Mouse (Mus musculus): ENCODE data around the gene Mrps6. TPM values are rescaled to one million over a fixed set of nuclear protein-coding genes. Genes with fewer than 3 reads are reported as not detected.

The Mrps6 gene
- polyA plus RNA-seq, 1 experiment from 2014 or later, result 114 TPM

DNA sequence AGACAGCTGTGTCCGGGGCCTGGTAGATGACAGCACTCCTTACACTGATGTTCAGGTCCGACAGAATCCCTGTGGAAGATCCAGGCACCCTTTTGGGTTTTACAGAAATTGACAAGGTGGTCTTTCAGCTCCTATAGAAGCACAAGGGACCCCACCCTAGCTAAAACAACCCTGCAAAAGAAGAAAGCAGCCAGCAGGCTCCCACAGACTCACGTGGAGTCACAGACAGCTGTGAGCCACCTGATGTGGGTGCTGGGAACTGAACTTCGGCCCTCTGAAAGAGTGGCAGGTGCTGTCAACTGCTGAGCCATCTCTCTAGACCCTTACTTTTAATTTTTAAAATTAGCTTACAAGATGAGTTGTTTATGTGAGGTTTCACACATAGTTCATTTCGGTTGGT, 23.4 kb upstream of the Mrps6 start:
- Histone ChIP-seq H3K9ac (ENCODE audit: low read length) (no peak overlapping the region), H3K27ac (ENCODE audit: low read depth) (no peak overlapping the region), H3K4me1 (replicated peaks; ENCODE audit: control insufficient read depth, insufficient read depth, low read length) (0 out of 2 replicates have a peak, but pooled peaks cover 4% of the 10 kb centered on the region), H3K36me3 (ENCODE audit: control insufficient read depth, insufficient read depth, low read length) (no peaks in the 10 kb centered on the region), H3K4me2 (ENCODE audit: low read length) (no peak overlapping the region), H3K9me3 (ENCODE audit: control insufficient read depth, low read length) (0 out of 2 replicates have a peak, but pooled peaks cover under 1% of the 10 kb centered on the region), H3K27me3 (replicated peaks; ENCODE audit: control insufficient read depth, insufficient read depth, low read length) (no peaks in the 10 kb centered on the region), H3K4me3 (ENCODE audit: low read depth, low read length) (no peak overlapping the region)
- ATAC-seq (replicated peaks; ENCODE audit: low FRiP score, low TSS enrichment, low read depth) (no peak), DNase-seq (ENCODE audit: low spot score) (no peak)
- WGBS, result 81% methylated on average over 5 of the region's 5 CpGs

DNA sequence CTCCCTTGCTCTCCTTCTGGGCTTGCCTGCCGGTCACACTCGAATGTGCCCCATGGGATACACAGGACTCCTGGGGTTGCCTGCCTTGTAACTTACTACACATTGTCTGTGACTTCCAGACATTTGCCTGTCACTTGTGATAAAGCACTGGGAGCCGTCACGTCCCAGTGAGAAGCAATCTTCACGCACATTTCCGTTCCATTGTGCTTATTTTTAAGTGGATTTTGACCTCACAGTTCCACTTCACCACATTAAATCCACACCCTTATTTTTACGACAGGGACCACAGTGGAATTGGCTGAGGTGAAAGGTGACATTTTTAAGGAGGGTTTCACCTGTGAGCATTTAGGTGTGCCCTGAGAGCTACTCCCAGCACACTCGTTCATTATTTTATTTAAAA, 21.4 kb upstream of the Mrps6 start:
- 66% methylated on average over 8 of the region's 8 CpGs for WGBS
- H3K9me3 ChIP-seq (ENCODE audit: control insufficient read depth, low read length), result 0 out of 2 replicates have a peak, but pooled peaks cover 4% of the 10 kb centered on the region
- H3K4me2 ChIP-seq (ENCODE audit: low read length), result no peak overlapping the region
- ATAC-seq (replicated peaks; ENCODE audit: low FRiP score, low TSS enrichment, low read depth), result no peak
- no peak overlapping the region for H3K4me3 ChIP-seq (ENCODE audit: low read depth, low read length)
- H3K36me3 ChIP-seq (ENCODE audit: control insufficient read depth, insufficient read depth, low read length), result no peaks in the 10 kb centered on the region
- DNase-seq (ENCODE audit: low spot score), result no peak
- H3K27me3 ChIP-seq (replicated peaks; ENCODE audit: control insufficient read depth, insufficient read depth, low read length), result no peaks in the 10 kb centered on the region
- 0 out of 2 replicates have a peak, but pooled peaks cover 4% of the 10 kb centered on the region for H3K4me1 ChIP-seq (replicated peaks; ENCODE audit: control insufficient read depth, insufficient read depth, low read length)
- H3K9ac ChIP-seq (ENCODE audit: low read length), result no peak overlapping the region
- H3K27ac ChIP-seq (ENCODE audit: low read depth), result no peak overlapping the region

DNA sequence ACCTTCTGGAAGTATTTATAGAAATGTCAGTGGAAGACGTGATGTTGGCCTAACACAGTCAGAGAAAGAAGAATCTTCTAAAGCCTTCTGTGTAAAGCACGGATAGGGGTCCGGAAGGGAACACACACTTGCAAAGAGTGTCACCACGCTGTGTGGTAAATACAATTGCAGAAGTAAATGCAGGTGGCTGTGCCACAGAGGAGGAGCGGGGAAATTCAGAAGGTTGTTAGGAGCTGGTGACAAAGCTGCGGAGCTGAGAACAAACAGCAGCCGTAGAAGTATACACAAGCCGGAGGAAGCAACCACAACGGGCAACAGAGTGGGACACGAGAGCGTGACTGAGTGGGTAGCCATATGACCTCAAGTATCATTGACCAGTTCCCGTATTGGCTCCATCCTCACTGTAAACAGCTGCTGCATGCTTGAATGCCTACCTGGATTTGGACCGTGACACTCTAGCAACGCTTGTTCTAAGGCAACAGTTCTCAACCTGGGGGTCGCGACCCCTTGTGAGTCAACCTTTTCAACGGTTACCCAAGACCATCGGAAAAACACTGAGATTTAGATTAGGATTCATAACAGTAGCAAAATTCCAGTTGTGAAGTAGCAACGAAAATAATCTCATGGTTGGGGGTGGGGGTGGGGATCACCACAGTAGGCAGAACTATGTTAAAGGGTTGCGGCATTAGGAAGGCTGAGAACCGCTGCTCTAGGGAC, 20.0 kb upstream of the Mrps6 start:
- WGBS, result 72% methylated on average over 21 of the region's 21 CpGs
- H3K36me3 ChIP-seq (ENCODE audit: control insufficient read depth, insufficient read depth, low read length), result no peaks in the 10 kb centered on the region
- H3K27ac ChIP-seq (ENCODE audit: low read depth), result no peak overlapping the region
- ATAC-seq (replicated peaks; ENCODE audit: low FRiP score, low TSS enrichment, low read depth), result no peak
- H3K9ac ChIP-seq (ENCODE audit: low read length), result no peak overlapping the region
- H3K27me3 ChIP-seq (replicated peaks; ENCODE audit: control insufficient read depth, insufficient read depth, low read length), result no peaks in the 10 kb centered on the region
- no peak overlapping the region for H3K4me3 ChIP-seq (ENCODE audit: low read depth, low read length)
- H3K9me3 ChIP-seq (ENCODE audit: control insufficient read depth, low read length), result 0 out of 2 replicates have a peak, but pooled peaks cover 4% of the 10 kb centered on the region
- 0 out of 2 replicates have a peak, but pooled peaks cover 4% of the 10 kb centered on the region for H3K4me1 ChIP-seq (replicated peaks; ENCODE audit: control insufficient read depth, insufficient read depth, low read length)
- no peak for DNase-seq (ENCODE audit: low spot score)
- no peak overlapping the region for H3K4me2 ChIP-seq (ENCODE audit: low read length)

DNA sequence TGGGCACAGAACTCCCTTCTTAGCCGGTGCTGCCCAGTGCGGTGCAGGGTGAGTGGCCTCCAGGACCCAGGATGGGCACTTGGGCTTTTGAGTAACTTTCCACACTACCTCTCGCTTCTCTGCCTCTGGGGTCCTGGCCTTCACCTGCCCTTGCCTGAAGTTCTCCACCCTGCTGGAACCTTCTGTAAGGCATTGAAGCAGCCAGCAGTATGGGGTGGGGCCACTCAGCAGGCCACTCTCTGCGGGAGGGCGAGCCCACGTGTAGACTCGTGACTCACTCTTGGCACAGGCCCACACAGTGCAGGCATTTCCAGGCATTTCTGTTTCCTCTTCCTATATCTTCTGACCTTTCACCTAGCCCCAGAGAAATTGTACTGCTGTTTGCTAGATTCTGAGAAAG, 18.6 kb upstream of the Mrps6 start:
- H3K4me3 ChIP-seq (ENCODE audit: low read depth, low read length), result no peak overlapping the region
- no peak overlapping the region for H3K9ac ChIP-seq (ENCODE audit: low read length)
- WGBS, result 90% methylated on average over 7 of the region's 7 CpGs
- no peak overlapping the region for H3K27ac ChIP-seq (ENCODE audit: low read depth)
- 0 out of 2 replicates have a peak, but pooled peaks cover 4% of the 10 kb centered on the region for H3K4me1 ChIP-seq (replicated peaks; ENCODE audit: control insufficient read depth, insufficient read depth, low read length)
- H3K27me3 ChIP-seq (replicated peaks; ENCODE audit: control insufficient read depth, insufficient read depth, low read length), result no peaks in the 10 kb centered on the region
- ATAC-seq (replicated peaks; ENCODE audit: low FRiP score, low TSS enrichment, low read depth) (peak; percentile 50; the same call in 1 of the 2 replicates), DNase-seq (ENCODE audit: low spot score) (no peak)
- no peaks in the 10 kb centered on the region for H3K36me3 ChIP-seq (ENCODE audit: control insufficient read depth, insufficient read depth, low read length)
- 0 out of 2 replicates have a peak, but pooled peaks cover 4% of the 10 kb centered on the region for H3K9me3 ChIP-seq (ENCODE audit: control insufficient read depth, low read length)
- no peak overlapping the region for H3K4me2 ChIP-seq (ENCODE audit: low read length)

DNA sequence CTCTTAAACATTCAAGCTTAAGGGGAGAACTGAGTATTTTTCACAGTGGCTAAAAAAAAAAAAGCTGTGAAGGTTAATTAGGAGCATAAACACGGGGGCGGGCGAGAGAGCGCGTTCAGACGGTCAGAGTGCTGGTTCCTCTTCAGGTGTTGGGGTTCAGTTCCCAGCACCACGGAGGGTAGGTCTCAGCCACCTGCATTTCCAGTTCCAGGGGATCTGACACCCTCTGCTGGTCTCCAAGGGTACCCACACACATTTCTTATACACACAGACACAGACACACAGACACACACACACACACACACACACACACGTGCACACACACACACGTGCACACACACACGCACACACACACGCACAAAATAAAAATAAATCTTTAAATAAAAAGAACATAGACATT, 18.1 kb upstream of the Mrps6 start:
- ATAC-seq (replicated peaks; ENCODE audit: low FRiP score, low TSS enrichment, low read depth) (no peak), DNase-seq (ENCODE audit: low spot score) (no peak)
- no peak overlapping the region for H3K27ac ChIP-seq (ENCODE audit: low read depth)
- 0 out of 2 replicates have a peak, but pooled peaks cover 4% of the 10 kb centered on the region for H3K4me1 ChIP-seq (replicated peaks; ENCODE audit: control insufficient read depth, insufficient read depth, low read length)
- 0 out of 2 replicates have a peak, but pooled peaks cover 4% of the 10 kb centered on the region for H3K9me3 ChIP-seq (ENCODE audit: control insufficient read depth, low read length)
- no peaks in the 10 kb centered on the region for H3K27me3 ChIP-seq (replicated peaks; ENCODE audit: control insufficient read depth, insufficient read depth, low read length)
- no peak overlapping the region for H3K4me3 ChIP-seq (ENCODE audit: low read depth, low read length)
- H3K4me2 ChIP-seq (ENCODE audit: low read length), result no peak overlapping the region
- WGBS, result 97% methylated on average over 11 of the region's 11 CpGs
- no peaks in the 10 kb centered on the region for H3K36me3 ChIP-seq (ENCODE audit: control insufficient read depth, insufficient read depth, low read length)
- no peak overlapping the region for H3K9ac ChIP-seq (ENCODE audit: low read length)

DNA sequence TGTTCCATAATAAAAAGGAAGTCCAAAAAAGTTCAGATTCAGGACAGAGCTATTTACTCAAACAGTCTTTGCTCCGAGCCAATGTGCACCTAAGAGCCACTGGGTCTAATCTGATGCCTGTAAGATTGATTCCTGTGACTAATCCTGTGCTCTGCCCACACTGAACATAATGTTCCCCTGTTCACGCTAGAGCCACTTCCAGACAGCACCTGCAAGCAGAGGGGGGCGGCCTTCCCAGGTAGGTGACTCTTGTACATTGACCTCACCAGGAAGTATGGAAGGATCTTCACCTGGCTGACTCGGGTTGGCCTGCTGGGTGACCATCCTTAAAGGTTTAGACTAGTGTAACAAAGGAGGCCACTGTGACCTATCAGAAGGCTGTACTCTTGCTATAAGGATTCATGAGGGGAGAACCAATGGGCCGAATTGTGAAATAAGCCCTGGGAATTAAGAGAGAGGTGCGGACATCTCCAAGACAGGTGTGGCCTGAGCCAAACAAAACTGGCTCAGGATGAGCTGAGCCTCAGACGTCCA, 6.2 kb upstream of the Mrps6 start:
- H3K36me3 ChIP-seq (ENCODE audit: control insufficient read depth, insufficient read depth, low read length), result no peaks in the 10 kb centered on the region
- H3K4me1 ChIP-seq (replicated peaks; ENCODE audit: control insufficient read depth, insufficient read depth, low read length), result no peaks in the 10 kb centered on the region
- no peaks in the 10 kb centered on the region for H3K27me3 ChIP-seq (replicated peaks; ENCODE audit: control insufficient read depth, insufficient read depth, low read length)
- H3K27ac ChIP-seq (ENCODE audit: low read depth), result no peak overlapping the region
- WGBS, result 85% methylated on average over 7 of the region's 7 CpGs
- H3K4me3 ChIP-seq (ENCODE audit: low read depth, low read length), result no peak overlapping the region
- ATAC-seq (replicated peaks; ENCODE audit: low FRiP score, low TSS enrichment, low read depth) (no peak), DNase-seq (ENCODE audit: low spot score) (no peak)
- H3K9me3 ChIP-seq (ENCODE audit: control insufficient read depth, low read length), result peaks cover 6% of the 10 kb centered on the region; the same call in 1 of the 2 replicates
- H3K4me2 ChIP-seq (ENCODE audit: low read length), result no peak overlapping the region
- no peak overlapping the region for H3K9ac ChIP-seq (ENCODE audit: low read length)

DNA sequence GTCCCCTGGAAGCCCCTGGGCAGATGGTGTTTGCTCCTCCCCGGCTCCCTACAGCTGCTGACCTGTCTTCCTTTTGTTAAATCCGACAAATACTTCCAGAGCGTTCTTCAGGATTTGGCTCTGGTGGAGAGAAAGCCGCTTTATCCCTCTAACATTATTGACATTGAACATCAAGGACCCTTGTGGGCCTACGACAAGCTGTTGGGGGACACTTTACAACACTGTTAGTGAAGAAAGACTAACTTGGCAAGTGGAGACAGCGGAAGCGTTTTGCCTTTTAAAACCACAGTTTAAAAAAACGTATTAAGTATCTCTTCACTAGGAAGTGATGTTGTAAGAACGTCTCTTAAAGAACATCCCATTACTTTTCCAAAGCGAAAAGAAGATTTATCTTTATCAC, 5.5 kb upstream of the Mrps6 start:
- H3K4me1 ChIP-seq (replicated peaks; ENCODE audit: control insufficient read depth, insufficient read depth, low read length), result peaks cover 6% of the 10 kb centered on the region; the same call in 1 of the 2 replicates
- H3K9ac ChIP-seq (ENCODE audit: low read length), result no peak overlapping the region
- no peaks in the 10 kb centered on the region for H3K36me3 ChIP-seq (ENCODE audit: control insufficient read depth, insufficient read depth, low read length)
- peaks cover 6% of the 10 kb centered on the region; the same call in 1 of the 2 replicates for H3K9me3 ChIP-seq (ENCODE audit: control insufficient read depth, low read length)
- H3K4me3 ChIP-seq (ENCODE audit: low read depth, low read length), result no peak overlapping the region
- 78% methylated on average over 10 of the region's 10 CpGs for WGBS
- ATAC-seq (replicated peaks; ENCODE audit: low FRiP score, low TSS enrichment, low read depth) (no peak), DNase-seq (ENCODE audit: low spot score) (no peak)
- no peaks in the 10 kb centered on the region for H3K27me3 ChIP-seq (replicated peaks; ENCODE audit: control insufficient read depth, insufficient read depth, low read length)
- H3K4me2 ChIP-seq (ENCODE audit: low read length), result no peak overlapping the region
- H3K27ac ChIP-seq (ENCODE audit: low read depth), result no peak overlapping the region

DNA sequence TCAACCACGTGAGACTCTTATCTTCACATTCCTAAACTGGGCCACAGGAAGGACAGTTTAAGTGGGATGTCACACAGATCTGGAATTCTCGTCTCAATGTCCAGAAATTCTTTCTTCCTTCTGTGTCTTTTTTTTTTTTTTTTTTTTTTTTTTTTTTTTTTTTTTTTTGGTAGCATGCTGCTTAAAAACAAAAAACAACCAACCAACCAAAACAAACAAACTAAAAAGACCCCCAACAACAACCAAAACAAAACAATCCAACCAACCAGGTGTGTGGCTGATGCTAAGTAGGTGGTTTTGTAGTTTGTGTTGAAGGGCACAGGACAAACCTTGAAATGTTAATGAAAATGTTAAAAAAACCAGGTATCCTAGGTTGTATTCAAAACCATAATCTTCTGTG, 1.4 kb upstream of the Mrps6 start:
- Histone ChIP-seq H3K36me3 (ENCODE audit: control insufficient read depth, insufficient read depth, low read length) (peaks cover 6% of the 10 kb centered on the region), H3K4me2 (ENCODE audit: low read length) (no peak overlapping the region), H3K27me3 (replicated peaks; ENCODE audit: control insufficient read depth, insufficient read depth, low read length) (no peaks in the 10 kb centered on the region), H3K4me3 (ENCODE audit: low read depth, low read length) (no peak overlapping the region), H3K4me1 (replicated peaks; ENCODE audit: control insufficient read depth, insufficient read depth, low read length) (peaks cover 18% of the 10 kb centered on the region), H3K9ac (ENCODE audit: low read length) (no peak overlapping the region), H3K9me3 (ENCODE audit: control insufficient read depth, low read length) (peaks cover 6% of the 10 kb centered on the region; the same call in 1 of the 2 replicates), H3K27ac (ENCODE audit: low read depth) (no peak overlapping the region)
- 49% methylated on average over 2 of the region's 2 CpGs for WGBS
- DNase-seq (ENCODE audit: low spot score) (no peak), ATAC-seq (replicated peaks; ENCODE audit: low FRiP score, low TSS enrichment, low read depth) (no peak)

All from intestine, embryonic 14.5 days (tissue).